Mouse (Mus musculus) liver, embryonic 16.5 days (tissue): ENCODE results near the gene Tmem255b. TPM values are rescaled to one million over a fixed set of nuclear protein-coding genes. Genes with fewer than 3 reads are reported as not detected.

ENCODE experiments used
- ATAC-seq: fragments of 200-750 bp; cut with Nextera tagmentation; 2 replicates; pipeline ENCODE4 v1.8.0; 2017; ENCODE audit warnings: low read depth, mild to moderate bottlenecking, moderate number of reproducible peaks, moderate library complexity
- H3K27ac ChIP-seq: fragments of 300-500 bp; sonication (generic); 2 replicates; pipeline ENCODE4 v1.5.1; 2014; ENCODE audit warnings: mild to moderate bottlenecking, low read length
- H3K27me3 ChIP-seq: fragments of 300-500 bp; sonication (generic); 2 replicates; pipeline ENCODE4 v1.6.1; 2014; ENCODE audit warnings: low read depth, low read length, mixed read lengths; ENCODE audit not compliant: control insufficient read depth, insufficient read depth
- H3K36me3 ChIP-seq: fragments of 300-500 bp; sonication (generic); 2 replicates; pipeline ENCODE4 v1.6.1; 2014; ENCODE audit warnings: mild to moderate bottlenecking; ENCODE audit not compliant: control insufficient read depth, insufficient read depth
- H3K4me1 ChIP-seq: fragments of 300-500 bp; sonication (generic); 2 replicates; pipeline ENCODE4 v1.6.1; 2014; ENCODE audit warnings: low read depth, low read length, mixed read lengths; ENCODE audit not compliant: control insufficient read depth
- H3K4me2 ChIP-seq: fragments of 300-500 bp; sonication (generic); 2 replicates; pipeline ENCODE4 v1.6.1; 2014; ENCODE audit warnings: low read depth, low read length, mixed read lengths
- H3K4me3 ChIP-seq: fragments of 300-500 bp; sonication (generic); 2 replicates; pipeline ENCODE4 v1.5.1; 2014; ENCODE audit warnings: low read depth, mild to moderate bottlenecking, low read length
- H3K9ac ChIP-seq: fragments of 300-500 bp; sonication (generic); 2 replicates; pipeline ENCODE4 v1.6.1; 2014; ENCODE audit warnings: low read depth, low read length
- H3K9me3 ChIP-seq: fragments of 300-500 bp; sonication (generic); replicated peaks from 2 replicates; pipeline ENCODE4 v1.6.1; 2016; ENCODE audit warnings: low read length; ENCODE audit not compliant: control insufficient read depth
- WGBS: fragments of 180-500 bp; shearing (Covaris S2); extraction: QIAGEN DNeasy Blood & Tissue Kit; methylation state at CpG from one replicate; pipeline ENCODE4 v1.1.7; 2014; ENCODE audit not compliant: insufficient replicate concordance; 5-methylcytosine and 5-hydroxymethylcytosine counted together
- polyA plus RNA-seq: library from polyadenylated mRNA; unstranded; fragments of >200 nt; fragmentation: Nextera tagmentation; extraction: Ambion mirVana; gene quantifications from 2 replicates; pipeline ENCODE4 v1.2.1, GENCODE M21; 2015

Tmem255b gene
- polyA plus RNA-seq = 0.12 TPM in 1 of 2 replicates, not detected in the other

DNA sequence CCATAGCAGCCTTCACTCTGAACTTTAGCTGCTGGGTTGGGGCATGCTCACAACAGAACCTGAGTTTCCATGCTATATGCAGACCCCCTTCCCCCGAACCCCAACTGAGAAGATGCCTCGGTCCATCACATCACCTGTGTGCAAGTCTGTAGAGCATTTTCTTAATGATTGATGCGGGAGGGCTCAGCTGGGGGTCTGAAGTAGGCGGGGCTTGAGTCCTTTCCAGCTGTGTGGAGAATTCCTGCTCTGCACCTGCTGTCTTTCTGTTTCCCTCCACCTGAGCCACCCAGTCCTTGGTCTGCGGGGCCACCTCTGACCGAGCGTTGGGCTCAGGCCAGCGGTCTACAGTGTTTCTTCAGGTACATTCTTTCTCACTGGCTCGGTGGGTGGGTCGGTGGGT is at the start of gene Tmem255b:
Tmem255b (plus strand) TSS at position 301 of the 400 bp plus-strand sequence.
- no peak within 1 kb of the TSS for H3K9ac ChIP-seq
- no peaks in the 10 kb centered on the region for H3K9me3 ChIP-seq
- no peak within 1 kb of the TSS for H3K27ac ChIP-seq
- H3K4me1 ChIP-seq = no peaks in the 10 kb centered on the region
- H3K4me2 ChIP-seq = no peak within 1 kb of the TSS
- no peak within 1 kb of the TSS for H3K4me3 ChIP-seq
- ATAC-seq = no peak
- peaks cover 16% of the 10 kb centered on the region for H3K27me3 ChIP-seq
- WGBS = 25% methylated on average over 10 of the region's 10 CpGs
- no peaks in the 10 kb centered on the region for H3K36me3 ChIP-seq

- H3K36me3 ChIP-seq = no peaks in the 10 kb centered on the region
- WGBS = 58% methylated on average over 13 of the region's 13 CpGs
- H3K27ac ChIP-seq = no peak overlapping the region
- ATAC-seq = no peak
- no peak overlapping the region for H3K9ac ChIP-seq
- H3K4me2 ChIP-seq = no peak overlapping the region
- no peaks in the 10 kb centered on the region for H3K4me1 ChIP-seq
- no peaks in the 10 kb centered on the region for H3K27me3 ChIP-seq
- no peak overlapping the region for H3K4me3 ChIP-seq
- H3K9me3 ChIP-seq = no peaks in the 10 kb centered on the region
Observed at GRCm38 (mm10) chr8:13386366-13386765, 48.6 kb upstream of the Tmem255b start.

GRCm38 (mm10) chr8:13387728-13388127 is 47.3 kb upstream of the Tmem255b start:
- H3K36me3 ChIP-seq = no peaks in the 10 kb centered on the region
- no peak overlapping the region for H3K4me3 ChIP-seq
- no peak overlapping the region for H3K27ac ChIP-seq
- WGBS = 44% methylated on average over 8 of the region's 8 CpGs
- H3K27me3 ChIP-seq = no peaks in the 10 kb centered on the region
- H3K9ac ChIP-seq = no peak overlapping the region
- no peaks in the 10 kb centered on the region for H3K9me3 ChIP-seq
- no peak for ATAC-seq
- no peak overlapping the region for H3K4me2 ChIP-seq
- no peaks in the 10 kb centered on the region for H3K4me1 ChIP-seq

DNA sequence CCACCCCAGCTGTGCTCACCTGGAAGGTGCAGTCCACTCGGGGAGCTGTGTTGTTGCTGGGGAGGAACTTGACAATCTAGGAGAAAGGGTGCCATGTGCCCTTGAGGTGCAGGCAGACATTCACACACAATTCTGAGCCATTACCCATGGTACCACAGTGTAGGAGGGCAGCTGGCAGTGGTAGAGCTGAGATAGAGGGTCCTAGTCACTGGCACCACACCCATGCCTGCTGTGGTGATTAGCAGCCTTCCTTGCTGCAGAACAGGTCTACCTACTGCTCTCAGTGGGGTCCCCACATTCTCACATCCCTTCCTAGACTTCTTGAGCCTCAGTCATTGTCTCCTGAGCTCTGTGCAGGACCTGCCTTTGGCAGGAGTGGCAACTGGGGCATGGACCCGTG is 46.2 kb upstream of the Tmem255b start:
- WGBS = 59% methylated on average over 2 of the region's 2 CpGs

GRCm38 (mm10) chr8:13393869-13394268 is 41.1 kb upstream of the Tmem255b start:
- no peak overlapping the region for H3K4me2 ChIP-seq

More for the DNA sequence above, 46.2 kb upstream of the Tmem255b start:
- H3K4me2 ChIP-seq = no peak overlapping the region
- H3K27ac ChIP-seq = no peak overlapping the region
- ATAC-seq = no peak
- H3K9me3 ChIP-seq = no peaks in the 10 kb centered on the region
- no peaks in the 10 kb centered on the region for H3K36me3 ChIP-seq
- H3K9ac ChIP-seq = no peak overlapping the region
- no peaks in the 10 kb centered on the region for H3K27me3 ChIP-seq
- H3K4me1 ChIP-seq = no peaks in the 10 kb centered on the region
- no peak overlapping the region for H3K4me3 ChIP-seq

GRCm38 (mm10) chr8:13396725-13397124 is 38.3 kb upstream of the Tmem255b start, which contains the start of gene Atp4b:
TSS of gene Atp4b (minus strand) at chr8:13396825.
- no peaks in the 10 kb centered on the region for H3K4me1 ChIP-seq
- no peaks in the 10 kb centered on the region for H3K36me3 ChIP-seq
- H3K27ac ChIP-seq = no peak within 1 kb of the TSS
- H3K4me2 ChIP-seq = no peak within 1 kb of the TSS
- no peaks in the 10 kb centered on the region for H3K27me3 ChIP-seq
- no peaks in the 10 kb centered on the region for H3K9me3 ChIP-seq
- no peak within 1 kb of the TSS for H3K4me3 ChIP-seq
- 54% methylated on average over 5 of the region's 5 CpGs for WGBS
- H3K9ac ChIP-seq = no peak within 1 kb of the TSS
- ATAC-seq = no peak

More at GRCm38 (mm10) chr8:13393869-13394268, 41.1 kb upstream of the Tmem255b start:
- Histone ChIP-seq H3K27me3 (no peaks in the 10 kb centered on the region), H3K4me1 (no peaks in the 10 kb centered on the region), H3K9me3 (no peaks in the 10 kb centered on the region), H3K27ac (no peak overlapping the region), H3K4me3 (no peak overlapping the region), H3K9ac (no peak overlapping the region), H3K36me3 (no peaks in the 10 kb centered on the region)
- no peak for ATAC-seq
- WGBS = 69% methylated on average over 7 of the region's 7 CpGs

- Histone ChIP-seq H3K4me2 (no peak overlapping the region), H3K9ac (no peak overlapping the region), H3K4me1 (no peaks in the 10 kb centered on the region), H3K4me3 (no peak overlapping the region), H3K9me3 (no peaks in the 10 kb centered on the region), H3K36me3 (no peaks in the 10 kb centered on the region), H3K27me3 (no peaks in the 10 kb centered on the region), H3K27ac (no peak overlapping the region)
- no peak for ATAC-seq
- 49% methylated on average over 6 of the region's 6 CpGs for WGBS
Observed at GRCm38 (mm10) chr8:13403517-13403916, 31.5 kb upstream of the Tmem255b start.

DNA sequence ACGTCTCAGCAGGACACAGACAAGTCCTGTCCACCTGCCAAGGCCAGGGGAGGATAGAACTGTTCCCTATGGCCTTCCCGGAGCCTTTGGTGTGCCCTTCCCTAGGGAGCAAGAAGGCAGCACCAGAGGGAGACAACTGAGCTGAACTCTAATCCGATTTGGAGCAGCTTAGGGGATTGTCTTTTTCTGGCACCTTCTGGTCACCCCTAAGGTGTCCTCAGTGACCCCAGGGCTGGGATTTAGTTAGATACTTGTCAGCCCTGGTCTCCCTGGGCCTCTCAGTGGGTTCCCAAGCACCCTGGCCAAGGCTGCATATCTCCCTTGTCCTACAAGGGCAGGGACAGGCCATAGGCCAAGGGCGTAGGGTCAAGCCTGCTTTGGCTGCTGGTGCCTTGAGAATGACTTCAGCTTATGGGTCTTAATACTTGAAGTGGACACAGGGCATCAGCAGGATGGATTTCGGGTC is 30.3 kb upstream of the Tmem255b start, which contains the start of gene Grk1:
Grk1 (plus strand) TSS at position 416 of the 466 bp plus-strand sequence.
- no peak for ATAC-seq
- Histone ChIP-seq H3K9ac (no peak within 1 kb of the TSS), H3K4me2 (no peak within 1 kb of the TSS), H3K9me3 (no peaks in the 10 kb centered on the region), H3K27ac (no peak within 1 kb of the TSS), H3K27me3 (no peaks in the 10 kb centered on the region), H3K4me3 (no peak within 1 kb of the TSS), H3K4me1 (no peaks in the 10 kb centered on the region), H3K36me3 (no peaks in the 10 kb centered on the region)
- 54% methylated on average over 5 of the region's 5 CpGs for WGBS

DNA sequence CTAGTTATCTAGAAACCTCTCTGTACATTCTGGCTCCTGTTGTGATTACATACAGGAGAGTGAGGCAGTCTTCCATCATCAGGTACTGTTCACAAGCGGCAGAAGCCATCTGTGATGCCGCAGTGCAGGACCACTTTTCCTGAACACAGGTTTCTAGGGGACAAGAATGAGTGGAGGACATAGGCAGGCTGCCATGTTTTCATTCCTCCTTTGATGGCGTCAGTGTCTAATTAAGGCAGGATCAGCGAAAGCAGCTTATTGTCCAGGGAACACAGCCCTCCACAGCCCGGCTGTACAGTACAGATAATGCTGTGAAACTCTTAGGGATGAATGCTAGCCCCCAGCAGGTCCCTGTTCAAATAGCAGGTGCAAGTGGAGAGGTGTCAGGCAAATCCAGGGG is 29.0 kb upstream of the Tmem255b start:
- H3K27me3 ChIP-seq = no peaks in the 10 kb centered on the region; the same call in 1 of the 2 replicates
- no peak for ATAC-seq
- no peak overlapping the region for H3K27ac ChIP-seq
- H3K4me3 ChIP-seq = no peak overlapping the region
- no peak overlapping the region for H3K9ac ChIP-seq
- H3K4me1 ChIP-seq = no peaks in the 10 kb centered on the region
- H3K9me3 ChIP-seq = no peaks in the 10 kb centered on the region
- no peaks in the 10 kb centered on the region for H3K36me3 ChIP-seq
- H3K4me2 ChIP-seq = no peak overlapping the region
- WGBS = 70% methylated on average over 5 of the region's 5 CpGs
